Mouse (Mus musculus) lung, embryonic 14.5 days (tissue): Measurements from ENCODE around the gene Zfp704. TPM values are rescaled to one million over a fixed set of nuclear protein-coding genes. Genes with fewer than 3 reads are reported as not detected.

Experiments used
- ATAC-seq: fragments of 200-750 bp; cut with Nextera tagmentation; 2 replicates; pipeline ENCODE4 v1.8.0; 2017; ENCODE audit warnings: mild to moderate bottlenecking, moderate TSS enrichment, moderate library complexity; ENCODE audit not compliant: insufficient read depth
- DNase-seq: peaks from one replicate; pipeline ENCODE4 v3.0.0-alpha.2; 2015
- H3K27ac ChIP-seq: fragments of 300-500 bp; sonication (generic); 2 replicates; pipeline ENCODE4 v1.5.1; 2014; ENCODE audit warnings: low read depth, mild to moderate bottlenecking, moderate library complexity
- H3K27me3 ChIP-seq: fragments of 300-500 bp; sonication (generic); 2 replicates; pipeline ENCODE4 v1.6.1; 2014; ENCODE audit warnings: low read length, control low read depth; ENCODE audit not compliant: insufficient read depth
- H3K36me3 ChIP-seq: fragments of 300-500 bp; sonication (generic); 2 replicates; pipeline ENCODE4 v1.6.1; 2014; ENCODE audit warnings: control low read depth; ENCODE audit not compliant: insufficient read depth
- H3K4me1 ChIP-seq: fragments of 300-500 bp; sonication (generic); 2 replicates; pipeline ENCODE4 v1.6.1; 2014; ENCODE audit warnings: antibody characterized with exemption, control low read depth; ENCODE audit not compliant: insufficient read depth
- H3K4me2 ChIP-seq: fragments of 300-500 bp; sonication (generic); 2 replicates; pipeline ENCODE4 v1.6.1; 2014; ENCODE audit warnings: mild to moderate bottlenecking
- H3K4me3 ChIP-seq: fragments of 300-500 bp; sonication (generic); 2 replicates; pipeline ENCODE4 v1.5.1; 2014; ENCODE audit warnings: low read depth, low read length
- H3K9ac ChIP-seq: fragments of 300-500 bp; sonication (generic); 2 replicates; pipeline ENCODE4 v1.6.1; 2014
- H3K9me3 ChIP-seq: fragments of 300-500 bp; sonication (generic); 2 replicates; pipeline ENCODE4 v1.6.1; 2016; ENCODE audit warnings: low read depth, low read length, control low read depth
- CTCF ChIP-seq: IDR thresholded peaks from 2 replicates; pipeline ENCODE4 v1.5.1; 2016; ENCODE audit warnings: antibody characterized with exemption, low read depth
- WGBS: fragments of 180-500 bp; shearing (Covaris S2); extraction: QIAGEN DNeasy Blood & Tissue Kit; methylation state at CpG from one replicate; pipeline ENCODE4 v1.1.7; 2014; 5-methylcytosine and 5-hydroxymethylcytosine counted together
- polyA plus RNA-seq: library from polyadenylated mRNA; unstranded; fragments of >200 nt; fragmentation: Nextera tagmentation; extraction: Ambion mirVana; gene quantifications from 2 replicates; pipeline ENCODE4 v1.2.1, GENCODE M21; 2014

Zfp704 gene
- polyA plus RNA-seq, 1 experiment from 2014 or later = 13.7 TPM

- DNase-seq (no peak), ATAC-seq (no peak)
- H3K9ac ChIP-seq = no peak overlapping the region
- peaks cover 23% of the 10 kb centered on the region; the same call in 1 of the 2 replicates for H3K36me3 ChIP-seq
- no peaks in the 10 kb centered on the region for H3K4me1 ChIP-seq
- no peak; the same call in 1 of the 2 replicates for TF ChIP-seq CTCF
- no peak overlapping the region for H3K4me2 ChIP-seq
- no peaks in the 10 kb centered on the region for H3K9me3 ChIP-seq
- no peaks in the 10 kb centered on the region for H3K27me3 ChIP-seq
- no peak overlapping the region for H3K4me3 ChIP-seq
- WGBS = 80% methylated on average over 12 of the region's 12 CpGs
- no peak overlapping the region for H3K27ac ChIP-seq
These were observed 159.4 kb downstream of the Zfp704 start for GRCm38 (mm10) chr3:9450521-9450920.

- DNase-seq (no peak), ATAC-seq (no peak; the same call in 1 of the 2 replicates)
- Histone ChIP-seq H3K4me1 (no peaks in the 10 kb centered on the region), H3K9ac (no peak overlapping the region), H3K9me3 (no peaks in the 10 kb centered on the region), H3K4me2 (no peak overlapping the region), H3K27ac (no peak overlapping the region), H3K27me3 (no peaks in the 10 kb centered on the region), H3K4me3 (no peak overlapping the region), H3K36me3 (peaks cover 29% of the 10 kb centered on the region; the same call in 1 of the 2 replicates)
- WGBS = 52% methylated on average over 7 of the region's 7 CpGs
- TF ChIP-seq CTCF = no peak
These were observed 160.5 kb downstream of the Zfp704 start for GRCm38 (mm10) chr3:9449261-9450007.

- H3K9ac ChIP-seq = no peak overlapping the region
- WGBS = 88% methylated on average over 5 of the region's 5 CpGs
- H3K36me3 ChIP-seq = peaks cover 36% of the 10 kb centered on the region
- peak; percentile 22; the same call in 1 of the 2 replicates for TF ChIP-seq CTCF
- ATAC-seq (no peak), DNase-seq (no peak)
- H3K4me3 ChIP-seq = no peak overlapping the region
- no peaks in the 10 kb centered on the region for H3K4me1 ChIP-seq
- H3K9me3 ChIP-seq = no peaks in the 10 kb centered on the region
- no peak overlapping the region for H3K27ac ChIP-seq
- no peak overlapping the region for H3K4me2 ChIP-seq
- no peaks in the 10 kb centered on the region for H3K27me3 ChIP-seq
These were observed 161.3 kb downstream of the Zfp704 start for GRCm38 (mm10) chr3:9448541-9448940.

- Histone ChIP-seq H3K4me1 (no peaks in the 10 kb centered on the region), H3K36me3 (peaks cover 32% of the 10 kb centered on the region), H3K27ac (no peak overlapping the region), H3K9me3 (no peaks in the 10 kb centered on the region), H3K4me3 (no peak overlapping the region), H3K9ac (no peak overlapping the region), H3K27me3 (no peaks in the 10 kb centered on the region), H3K4me2 (no peak overlapping the region)
- no peak for TF ChIP-seq CTCF
- WGBS = 66% methylated on average over 5 of the region's 5 CpGs
- no peak for ATAC-seq
- DNase-seq = no peak
These were observed 165.3 kb downstream of the Zfp704 start for GRCm38 (mm10) chr3:9444558-9444957.

GRCm38 (mm10) chr3:9443981-9444380 is 165.9 kb downstream of the Zfp704 start:
- Histone ChIP-seq H3K27ac (no peak overlapping the region), H3K9ac (no peak overlapping the region), H3K36me3 (peaks cover 32% of the 10 kb centered on the region), H3K4me1 (no peaks in the 10 kb centered on the region), H3K27me3 (no peaks in the 10 kb centered on the region), H3K9me3 (no peaks in the 10 kb centered on the region), H3K4me3 (no peak overlapping the region), H3K4me2 (no peak overlapping the region)
- WGBS = 91% methylated on average over 7 of the region's 7 CpGs
- DNase-seq = no peak
- no peak for TF ChIP-seq CTCF
- ATAC-seq = no peak

- 72% methylated on average over 2 of the region's 2 CpGs for WGBS
- H3K27ac ChIP-seq = no peak overlapping the region
- peaks cover 36% of the 10 kb centered on the region for H3K36me3 ChIP-seq
These were observed 166.4 kb downstream of the Zfp704 start for GRCm38 (mm10) chr3:9443476-9443875.

GRCm38 (mm10) chr3:9441566-9442540 is 168.0 kb downstream of the Zfp704 start:
- Histone ChIP-seq H3K27ac (peak overlapping the region; percentile 20; the same call in 1 of the 2 replicates), H3K9me3 (no peaks in the 10 kb centered on the region), H3K4me1 (no peaks in the 10 kb centered on the region), H3K36me3 (peaks cover 34% of the 10 kb centered on the region), H3K4me2 (no peak overlapping the region), H3K27me3 (no peaks in the 10 kb centered on the region), H3K9ac (no peak overlapping the region), H3K4me3 (no peak overlapping the region)
- no peak for TF ChIP-seq CTCF
- 85% methylated on average over 27 of the region's 27 CpGs for WGBS
- DNase-seq (no peak), ATAC-seq (no peak)

More at GRCm38 (mm10) chr3:9443476-9443875, 166.4 kb downstream of the Zfp704 start:
- DNase-seq = no peak
- H3K9ac ChIP-seq = no peak overlapping the region
- no peaks in the 10 kb centered on the region for H3K9me3 ChIP-seq
- ATAC-seq = no peak
- H3K4me3 ChIP-seq = no peak overlapping the region
- H3K4me2 ChIP-seq = no peak overlapping the region
- no peaks in the 10 kb centered on the region for H3K27me3 ChIP-seq
- TF ChIP-seq CTCF = no peak
- no peaks in the 10 kb centered on the region for H3K4me1 ChIP-seq
